Mouse (Mus musculus): ENCODE measurements around the gene Clec4n. TPM values are rescaled to one million over a fixed set of nuclear protein-coding genes. Genes with fewer than 3 reads are reported as not detected.
"Not testable (repeated sequence)": the region's sequence is repeated elsewhere in the genome, so short reads cannot be mapped to it uniquely, and the experiment has no call there.

The Clec4n gene
- polyA plus RNA-seq, 1 experiment = 1.5 TPM

- no peak for DNase-seq (ENCODE audit: low read depth)
Measured at GRCm38 (mm10) chr6:123292751-123293400, 63.2 kb downstream of the Clec4n start.

DNA sequence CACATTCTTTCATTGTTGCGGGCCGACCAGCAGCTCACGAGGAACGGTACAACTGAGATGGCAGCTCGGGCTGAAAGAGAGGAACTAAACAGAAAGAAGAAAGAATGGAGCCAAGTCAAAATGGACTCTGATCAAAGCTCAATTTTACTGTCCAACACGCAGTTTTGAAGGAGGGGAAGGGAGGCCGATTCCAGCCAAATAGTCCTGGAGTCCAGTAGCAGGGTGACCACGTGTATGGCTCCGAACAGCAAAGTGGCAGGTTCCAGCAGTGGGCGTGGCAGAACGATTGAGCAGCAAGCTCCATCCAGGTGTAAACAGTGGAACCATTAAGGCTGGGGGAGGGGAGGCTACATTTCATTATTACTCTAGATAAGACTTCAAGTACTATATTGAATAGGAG lies 63.9 kb downstream of the Clec4n start:
- not testable (repeated sequence) for DNase-seq (ENCODE audit: low read depth)

Other genes starting within 250 kb of the Clec4n start
- not detected in 2 replicates for gene Clec4a4, start 239.5 kb upstream of the Clec4n start, polyA plus RNA-seq (2012; rRNA removed)
- gene Clec4b1, start 179.9 kb upstream of the Clec4n start, polyA plus RNA-seq (2012; rRNA removed) = 2.0 and 5.9 TPM in 2 replicates
- 6.1 and 7.1 TPM in 2 replicates for gene Clec4a2, start 123.4 kb upstream of the Clec4n start, polyA plus RNA-seq (2012; rRNA removed)
- gene Clec4b2, start 57.0 kb upstream of the Clec4n start, polyA plus RNA-seq (2012; rRNA removed) = not detected in 2 replicates
- 0.49 and 0.53 TPM in 2 replicates for gene Clec4d, start 32.3 kb downstream of the Clec4n start, polyA plus RNA-seq (2012; rRNA removed)
- 0.10 and 0.28 TPM in 2 replicates for gene Clec4e, start 60.0 kb downstream of the Clec4n start, polyA plus RNA-seq (2012; rRNA removed)
- not detected in 2 replicates for gene Vmn2r19, start 78.5 kb downstream of the Clec4n start, polyA plus RNA-seq (2012; rRNA removed)
- not detected in 2 replicates for gene Vmn2r20, start 188.3 kb downstream of the Clec4n start, polyA plus RNA-seq (2012; rRNA removed)